Mouse (Mus musculus) midbrain, postnatal 0 days (tissue): ENCODE results near the gene Olfr933. TPM values are rescaled to one million over a fixed set of nuclear protein-coding genes. Genes with fewer than 3 reads are reported as not detected.

Experiments
- ATAC-seq: fragments of 200-750 bp; cut with Nextera tagmentation; 2 replicates; pipeline ENCODE4 v1.8.0; 2017; ENCODE audit warnings: moderate number of reproducible peaks, mild to moderate bottlenecking, moderate TSS enrichment, moderate library complexity; ENCODE audit not compliant: low FRiP score
- DNase-seq: peaks from one replicate; pipeline ENCODE4 v3.0.0-alpha.2; 2015; ENCODE audit warnings: low spot score
- H3K27ac ChIP-seq: fragments of 300-500 bp; sonication (generic); 2 replicates; pipeline ENCODE4 v1.5.1; 2014; ENCODE audit warnings: low read depth, mild to moderate bottlenecking, low read length, mixed read lengths
- H3K27me3 ChIP-seq: fragments of 300-500 bp; sonication (generic); 2 replicates; pipeline ENCODE4 v1.6.1; 2014; ENCODE audit warnings: low read length, control low read depth, mixed read lengths; ENCODE audit not compliant: insufficient read depth
- H3K36me3 ChIP-seq: fragments of 300-500 bp; sonication (generic); 2 replicates; pipeline ENCODE4 v1.6.1; 2014; ENCODE audit warnings: low read length, control low read depth, mixed read lengths; ENCODE audit not compliant: insufficient read depth
- H3K4me1 ChIP-seq: fragments of 300-500 bp; sonication (generic); 2 replicates; pipeline ENCODE4 v1.6.1; 2014; ENCODE audit warnings: mild to moderate bottlenecking, control low read depth, antibody characterized with exemption, low read length, mixed read lengths; ENCODE audit not compliant: insufficient read depth
- H3K4me2 ChIP-seq: fragments of 300-500 bp; sonication (generic); 2 replicates; pipeline ENCODE4 v1.6.1; 2014; ENCODE audit warnings: low read depth, mild to moderate bottlenecking, low read length, mixed read lengths; ENCODE audit not compliant: poor library complexity, severe bottlenecking
- H3K4me3 ChIP-seq: fragments of 300-500 bp; sonication (generic); 2 replicates; pipeline ENCODE4 v1.5.1; 2014; ENCODE audit warnings: low read depth, mild to moderate bottlenecking, low read length, moderate library complexity
- H3K9ac ChIP-seq: fragments of 300-500 bp; sonication (generic); replicated peaks from 2 replicates; pipeline ENCODE4 v1.6.1; 2014; ENCODE audit warnings: mild to moderate bottlenecking, low read length, moderate library complexity, mixed read lengths; ENCODE audit not compliant: poor library complexity, severe bottlenecking
- H3K9me3 ChIP-seq: fragments of 300-500 bp; sonication (generic); 2 replicates; pipeline ENCODE4 v1.6.1; 2016; ENCODE audit warnings: low read length, control low read depth
- CTCF ChIP-seq: IDR thresholded peaks from 2 replicates; pipeline ENCODE4 v1.5.1; 2016; ENCODE audit warnings: antibody characterized with exemption, mild to moderate bottlenecking
- WGBS: fragments of 180-500 bp; shearing (Covaris S2); extraction: QIAGEN DNeasy Blood & Tissue Kit; methylation state at CpG from one replicate; pipeline ENCODE4 v1.1.7; 2014; 5-methylcytosine and 5-hydroxymethylcytosine counted together
- polyA plus RNA-seq: library from polyadenylated mRNA; unstranded; fragments of >200 nt; fragmentation: Nextera tagmentation; extraction: Ambion mirVana; gene quantifications from 2 replicates; pipeline ENCODE4 v1.2.1, GENCODE M21; 2015
- total RNA-seq: library from RNA; depleted of rRNA; stranded (reverse); fragments of >200 nt; gene quantifications from 2 replicates; pipeline ENCODE4 v1.2.3, GENCODE M21; 2014; rRNA removed

Olfr933 gene
- total and polyA plus RNA-seq, 2 experiments from 2014 or later: not detected

- Histone ChIP-seq H3K36me3 (no peaks in the 10 kb centered on the region), H3K4me1 (no peaks in the 10 kb centered on the region), H3K4me2 (no peak within 1 kb of the TSS), H3K9me3 (no peaks in the 10 kb centered on the region), H3K27ac (no peak within 1 kb of the TSS), H3K9ac (no peak within 1 kb of the TSS), H3K4me3 (no peak within 1 kb of the TSS), H3K27me3 (no peaks in the 10 kb centered on the region)
- TF ChIP-seq CTCF: no peak
- WGBS: 89% methylated on average over 1 of the region's 1 CpGs
- ATAC-seq (no peak), DNase-seq (no peak)
Measured at GRCm38 (mm10) chr9:39023277-39023676, 51.2 kb downstream of the Olfr933 start, which contains the start of gene Olfr146. Gene Olfr146 (minus strand): TSS chr9:39023377.

Other genes starting within 250 kb of the Olfr933 start
- gene Olfr920, start 220.0 kb upstream of the Olfr933 start, total RNA-seq: under 0.01 and 0.05 TPM in 2 replicates
- gene Olfr920, start 220.0 kb upstream of the Olfr933 start, polyA plus RNA-seq: 0.02 and 0.04 TPM in 2 replicates
- not detected in 2 replicates for gene Olfr921, start 199.2 kb upstream of the Olfr933 start, total RNA-seq
- gene Olfr921, start 199.2 kb upstream of the Olfr933 start, polyA plus RNA-seq: not detected in 2 replicates
- not detected in 2 replicates for gene Olfr922, start 157.7 kb upstream of the Olfr933 start, total RNA-seq
- gene Olfr922, start 157.7 kb upstream of the Olfr933 start, polyA plus RNA-seq: not detected in 2 replicates
- gene Olfr923, start 145.8 kb upstream of the Olfr933 start, total RNA-seq: not detected in 2 replicates
- not detected in 2 replicates for gene Olfr923, start 145.8 kb upstream of the Olfr933 start, polyA plus RNA-seq
- gene Olfr924, start 127.9 kb upstream of the Olfr933 start, total RNA-seq: not detected in 2 replicates
- gene Olfr924, start 127.9 kb upstream of the Olfr933 start, polyA plus RNA-seq: not detected in 2 replicates
- not detected in 2 replicates for gene Olfr26, start 117.3 kb upstream of the Olfr933 start, total RNA-seq
- gene Olfr26, start 117.3 kb upstream of the Olfr933 start, polyA plus RNA-seq: not detected in 2 replicates
- not detected in 2 replicates for gene Olfr926, start 95.2 kb upstream of the Olfr933 start, total RNA-seq
- not detected in 2 replicates for gene Olfr926, start 95.2 kb upstream of the Olfr933 start, polyA plus RNA-seq
- gene Olfr930, start 42.5 kb upstream of the Olfr933 start, total RNA-seq: not detected in 2 replicates
- not detected in 2 replicates for gene Olfr930, start 42.5 kb upstream of the Olfr933 start, polyA plus RNA-seq
- not detected in 2 replicates for gene Olfr934, start 16.0 kb downstream of the Olfr933 start, total RNA-seq
- not detected in 2 replicates for gene Olfr934, start 16.0 kb downstream of the Olfr933 start, polyA plus RNA-seq
- not detected in 2 replicates for gene Olfr935, start 27.4 kb downstream of the Olfr933 start, total RNA-seq
- gene Olfr935, start 27.4 kb downstream of the Olfr933 start, polyA plus RNA-seq: not detected in 2 replicates
- gene Olfr146, start 51.1 kb downstream of the Olfr933 start, total RNA-seq: not detected in 2 replicates
- not detected in 2 replicates for gene Olfr146, start 51.1 kb downstream of the Olfr933 start, polyA plus RNA-seq
- not detected in 2 replicates for gene Olfr937, start 92.6 kb downstream of the Olfr933 start, total RNA-seq
- gene Olfr937, start 92.6 kb downstream of the Olfr933 start, polyA plus RNA-seq: not detected in 2 replicates
- not detected in 2 replicates for gene Olfr938, start 106.6 kb downstream of the Olfr933 start, total RNA-seq
- gene Olfr938, start 106.6 kb downstream of the Olfr933 start, polyA plus RNA-seq: not detected in 2 replicates
- gene Olfr27, start 155.8 kb downstream of the Olfr933 start, total RNA-seq: not detected in 2 replicates
- not detected in 2 replicates for gene Olfr27, start 155.8 kb downstream of the Olfr933 start, polyA plus RNA-seq
- gene Olfr943, start 194.0 kb downstream of the Olfr933 start, total RNA-seq: not detected in 2 replicates
- gene Olfr943, start 194.0 kb downstream of the Olfr933 start, polyA plus RNA-seq: not detected in 2 replicates
- gene Olfr944, start 229.6 kb downstream of the Olfr933 start, total RNA-seq: not detected in 2 replicates
- not detected in 2 replicates for gene Olfr944, start 229.6 kb downstream of the Olfr933 start, polyA plus RNA-seq